Mouse (Mus musculus) heart, embryonic 12.5 days (tissue): ENCODE data around the gene Dop1b. TPM values are rescaled to one million over a fixed set of nuclear protein-coding genes. Genes with fewer than 3 reads are reported as not detected.

Source experiments
- ATAC-seq: fragments of 200-750 bp; cut with Nextera tagmentation; 2 replicates; pipeline ENCODE4 v1.8.0; 2017; ENCODE audit warnings: moderate TSS enrichment, moderate library complexity; ENCODE audit not compliant: insufficient number of reproducible peaks, low FRiP score
- H3K27ac ChIP-seq: fragments of 300-500 bp; sonication (generic); 2 replicates; pipeline ENCODE4 v1.5.1; 2016; ENCODE audit warnings: mild to moderate bottlenecking, moderate library complexity; ENCODE audit not compliant: poor library complexity, severe bottlenecking
- H3K27me3 ChIP-seq: fragments of 300-500 bp; sonication (generic); replicated peaks from 2 replicates; pipeline ENCODE4 v1.6.1; 2016; ENCODE audit warnings: mild to moderate bottlenecking, moderate library complexity
- H3K36me3 ChIP-seq: fragments of 300-500 bp; sonication (generic); 2 replicates; pipeline ENCODE4 v1.6.1; 2016; ENCODE audit warnings: mild to moderate bottlenecking, moderate library complexity
- H3K4me1 ChIP-seq: fragments of 300-500 bp; sonication (generic); replicated peaks from 2 replicates; pipeline ENCODE4 v1.6.1; 2016; ENCODE audit warnings: mild to moderate bottlenecking
- H3K4me2 ChIP-seq: fragments of 300-500 bp; sonication (generic); 2 replicates; pipeline ENCODE4 v1.6.1; 2016; ENCODE audit warnings: mild to moderate bottlenecking, moderate library complexity
- H3K4me3 ChIP-seq: fragments of 300-500 bp; sonication (generic); 2 replicates; pipeline ENCODE4 v1.5.1; 2016; ENCODE audit warnings: mild to moderate bottlenecking
- H3K9ac ChIP-seq: fragments of 300-500 bp; sonication (generic); 2 replicates; pipeline ENCODE4 v1.6.1; 2016; ENCODE audit warnings: mild to moderate bottlenecking, moderate library complexity
- H3K9me3 ChIP-seq: fragments of 300-500 bp; sonication (generic); replicated peaks from 2 replicates; pipeline ENCODE4 v1.6.1; 2016; ENCODE audit warnings: mild to moderate bottlenecking, moderate library complexity
- WGBS: fragments of 180-500 bp; shearing (Covaris S2); methylation state at CpG from one replicate; pipeline ENCODE4 v1.1.7; 2016; 5-methylcytosine and 5-hydroxymethylcytosine counted together
- polyA plus RNA-seq: library from polyadenylated mRNA; unstranded; fragments of >200 nt; fragmentation: Nextera tagmentation; extraction: Ambion mirVana; gene quantifications from 2 replicates; pipeline ENCODE4 v1.2.1, GENCODE M21; 2016

The Dop1b gene
- polyA plus RNA-seq, 1 experiment from 2014 or later: 9.2 TPM

- ATAC-seq: no peak
- Histone ChIP-seq H3K9ac (no peak overlapping the region), H3K4me1 (peaks cover 20% of the 10 kb centered on the region), H3K36me3 (no peaks in the 10 kb centered on the region), H3K4me2 (no peak overlapping the region), H3K9me3 (no peaks in the 10 kb centered on the region), H3K4me3 (no peak overlapping the region), H3K27ac (no peak overlapping the region), H3K27me3 (no peaks in the 10 kb centered on the region)
- WGBS: 61% methylated on average over 15 of the region's 15 CpGs
Observed at GRCm38 (mm10) chr16:93792981-93793630, 81.4 kb downstream of the Dop1b start.

GRCm38 (mm10) chr16:93794845-93795244 lies 83.1 kb downstream of the Dop1b start:
- no peak for ATAC-seq
- 81% methylated on average over 5 of the region's 5 CpGs for WGBS
- H3K27ac ChIP-seq: no peak overlapping the region

GRCm38 (mm10) chr16:93795391-93795790 lies 83.7 kb downstream of the Dop1b start:
- no peaks in the 10 kb centered on the region for H3K9me3 ChIP-seq
- no peaks in the 10 kb centered on the region for H3K27me3 ChIP-seq
- H3K4me1 ChIP-seq: peaks cover 27% of the 10 kb centered on the region
- no peak overlapping the region for H3K9ac ChIP-seq
- H3K4me2 ChIP-seq: no peak overlapping the region
- ATAC-seq: no peak
- no peaks in the 10 kb centered on the region for H3K36me3 ChIP-seq
- 92% methylated on average over 5 of the region's 5 CpGs for WGBS
- no peak overlapping the region for H3K27ac ChIP-seq
- no peak overlapping the region for H3K4me3 ChIP-seq

More at GRCm38 (mm10) chr16:93794845-93795244, 83.1 kb downstream of the Dop1b start:
- Histone ChIP-seq H3K4me1 (peaks cover 27% of the 10 kb centered on the region), H3K36me3 (no peaks in the 10 kb centered on the region), H3K9me3 (no peaks in the 10 kb centered on the region), H3K4me2 (no peak overlapping the region), H3K4me3 (no peak overlapping the region), H3K27me3 (no peaks in the 10 kb centered on the region), H3K9ac (no peak overlapping the region)

GRCm38 (mm10) chr16:93797021-93797840 lies 85.5 kb downstream of the Dop1b start:
- no peak overlapping the region for H3K4me3 ChIP-seq
- no peak for ATAC-seq
- H3K4me2 ChIP-seq: no peak overlapping the region
- no peak overlapping the region for H3K27ac ChIP-seq
- WGBS: 78% methylated on average over 12 of the region's 12 CpGs
- peak overlapping the region; percentile 40; the same call in 1 of the 2 replicates for H3K9ac ChIP-seq
- no peaks in the 10 kb centered on the region for H3K27me3 ChIP-seq
- no peaks in the 10 kb centered on the region for H3K9me3 ChIP-seq
- H3K36me3 ChIP-seq: no peaks in the 10 kb centered on the region
- H3K4me1 ChIP-seq: peaks cover 25% of the 10 kb centered on the region

GRCm38 (mm10) chr16:93797841-93798492 lies 86.3 kb downstream of the Dop1b start:
- no peaks in the 10 kb centered on the region for H3K27me3 ChIP-seq
- no peak overlapping the region for H3K9ac ChIP-seq
- ATAC-seq: no peak
- no peaks in the 10 kb centered on the region for H3K36me3 ChIP-seq
- H3K27ac ChIP-seq: no peak overlapping the region
- no peak overlapping the region for H3K4me3 ChIP-seq
- H3K4me1 ChIP-seq: peaks cover 25% of the 10 kb centered on the region
- H3K4me2 ChIP-seq: no peak overlapping the region
- 52% methylated on average over 11 of the region's 11 CpGs for WGBS
- no peaks in the 10 kb centered on the region for H3K9me3 ChIP-seq

- Histone ChIP-seq H3K9ac (no peak overlapping the region), H3K4me2 (no peak overlapping the region), H3K4me3 (no peak overlapping the region), H3K9me3 (no peaks in the 10 kb centered on the region), H3K4me1 (peaks cover 25% of the 10 kb centered on the region), H3K27me3 (no peaks in the 10 kb centered on the region), H3K27ac (no peak overlapping the region), H3K36me3 (peaks cover 4% of the 10 kb centered on the region; the same call in 1 of the 2 replicates)
- no peak for ATAC-seq
- 51% methylated on average over 5 of the region's 5 CpGs for WGBS
Observed at GRCm38 (mm10) chr16:93798623-93799022, 86.9 kb downstream of the Dop1b start.

- peaks cover 25% of the 10 kb centered on the region for H3K4me1 ChIP-seq
- no peaks in the 10 kb centered on the region for H3K9me3 ChIP-seq
- no peak overlapping the region for H3K9ac ChIP-seq
- no peak overlapping the region for H3K4me2 ChIP-seq
- 79% methylated on average over 3 of the region's 3 CpGs for WGBS
- peaks cover 7% of the 10 kb centered on the region; the same call in 1 of the 2 replicates for H3K36me3 ChIP-seq
- H3K27ac ChIP-seq: no peak overlapping the region
- no peak for ATAC-seq
- H3K4me3 ChIP-seq: no peak overlapping the region
- no peaks in the 10 kb centered on the region for H3K27me3 ChIP-seq
Observed at GRCm38 (mm10) chr16:93799071-93799470, 87.4 kb downstream of the Dop1b start.

- no peak for ATAC-seq
- Histone ChIP-seq H3K27ac (no peak overlapping the region), H3K27me3 (no peaks in the 10 kb centered on the region), H3K9ac (no peak overlapping the region), H3K4me2 (no peak overlapping the region), H3K4me1 (peaks cover 25% of the 10 kb centered on the region), H3K36me3 (peaks cover 10% of the 10 kb centered on the region; the same call in 1 of the 2 replicates), H3K9me3 (no peaks in the 10 kb centered on the region), H3K4me3 (no peak overlapping the region)
- WGBS: 90% methylated on average over 16 of the region's 16 CpGs
Observed at GRCm38 (mm10) chr16:93799936-93800335, 88.2 kb downstream of the Dop1b start.

GRCm38 (mm10) chr16:93807167-93807566 lies 95.5 kb downstream of the Dop1b start:
- no peak overlapping the region for H3K27ac ChIP-seq
- ATAC-seq: no peak
- no peak overlapping the region for H3K4me3 ChIP-seq
- H3K27me3 ChIP-seq: no peaks in the 10 kb centered on the region
- 0 out of 2 replicates have a peak, but pooled peaks cover 10% of the 10 kb centered on the region for H3K9me3 ChIP-seq
- H3K4me1 ChIP-seq: peaks cover 10% of the 10 kb centered on the region
- H3K36me3 ChIP-seq: peaks cover 23% of the 10 kb centered on the region
- H3K4me2 ChIP-seq: no peak overlapping the region
- 85% methylated on average over 6 of the region's 6 CpGs for WGBS
- H3K9ac ChIP-seq: no peak overlapping the region

- ATAC-seq: no peak
- peaks cover 28% of the 10 kb centered on the region for H3K36me3 ChIP-seq
- no peak overlapping the region for H3K9ac ChIP-seq
- 0 out of 2 replicates have a peak, but pooled peaks cover 12% of the 10 kb centered on the region for H3K9me3 ChIP-seq
- H3K27me3 ChIP-seq: no peaks in the 10 kb centered on the region
- WGBS: 35% methylated on average over 8 of the region's 8 CpGs
- H3K27ac ChIP-seq: peak overlapping the region; percentile 31
- no peak overlapping the region for H3K4me2 ChIP-seq
- peaks cover 10% of the 10 kb centered on the region for H3K4me1 ChIP-seq
- H3K4me3 ChIP-seq: no peak overlapping the region
Observed at GRCm38 (mm10) chr16:93807961-93808554, 96.4 kb downstream of the Dop1b start.
